Comparison of ENCODE assay signal across 24 mouse cellular contexts in the genomic region with DNA sequence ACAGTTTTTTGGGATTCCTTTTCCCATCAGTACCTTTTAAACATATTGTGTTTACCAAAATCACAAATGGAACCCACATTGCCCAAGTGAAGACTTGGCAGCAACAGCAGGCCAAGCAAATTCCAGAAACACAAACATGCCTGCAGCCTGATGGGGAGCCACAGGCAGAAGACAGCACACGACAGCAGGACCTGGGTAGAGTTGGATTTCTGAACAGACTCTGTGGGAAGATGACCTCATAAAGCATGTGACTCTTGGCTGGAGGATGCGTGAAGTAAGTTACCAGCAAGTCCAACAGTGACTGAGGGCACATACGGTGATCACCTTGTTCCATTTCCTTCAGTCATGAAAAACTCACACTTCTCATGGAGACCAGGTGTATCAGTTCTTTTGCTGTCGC. TPM values are rescaled to one million over a fixed set of nuclear protein-coding genes. Genes with fewer than 3 reads are reported as not detected.
A peak's percentile ranks its signal among the peaks of the same experiment; 100 is the strongest.
DNase-seq lines count a peak whose midpoint lies in the region; ATAC-seq and TF ChIP-seq lines count a peak whose summit lies in the region.
"Had no signal": no experiment of that assay in that cellular context is flagged by ENCODE, and none has a peak within 500 bp of the region (broad histone marks: within the 10 kb centered on the region; RNA-seq: fewer than 3 reads in every experiment).

No protein-coding gene starts in this region.

- no peak overlapping the region for H3K9ac ChIP-seq in intestine, embryonic 16.5 days (ENCODE audit: low read depth, low read length)
- no peak overlapping the region for H3K9ac ChIP-seq in kidney, embryonic 14.5 days (ENCODE audit: low read depth, low read length)
- H3K9ac ChIP-seq: embryonic facial prominence, embryonic 13.5 days; heart, embryonic 15.5 days; liver, embryonic 14.5 days; midbrain, embryonic 12.5 days had no signal

- intact Hi-C loops in gastrocnemius, postnatal 14 days (cut with DNase I; ENCODE audit: low total_unique reads), result no loop called here

- TF ChIP-seq POLR2A in brain, embryonic 14.5 days (IDR thresholded peaks at IDR 0.05; ENCODE audit: borderline replicate concordance, extremely low read depth, insufficient read depth, insufficient read length, poor library complexity, severe bottlenecking), result no peak

- H3K4me2 ChIP-seq in intestine, embryonic 16.5 days (ENCODE audit: low read depth, low read length), result no peak overlapping the region
- H3K4me2 ChIP-seq in kidney, embryonic 14.5 days (replicated peaks; ENCODE audit: low read depth, low read length), result no peak overlapping the region
- H3K4me2 ChIP-seq: embryonic facial prominence, embryonic 13.5 days; heart, embryonic 15.5 days; midbrain, embryonic 12.5 days had no signal

- TF ChIP-seq CTCF in brain, embryonic 14.5 days (IDR thresholded peaks at IDR 0.05; ENCODE audit: borderline replicate concordance, extremely low read depth, insufficient read depth, insufficient read length), result no peak

- H3K36me3 ChIP-seq in intestine, embryonic 16.5 days (ENCODE audit: control insufficient read depth, insufficient read depth, low read length), result no peaks in the 10 kb centered on the region
- H3K36me3 ChIP-seq in kidney, embryonic 14.5 days (ENCODE audit: control insufficient read depth, insufficient read depth, low read length), result no peaks in the 10 kb centered on the region
- H3K36me3 ChIP-seq: embryonic facial prominence, embryonic 13.5 days; heart, embryonic 15.5 days; midbrain, embryonic 12.5 days had no signal

- H3K27ac ChIP-seq in intestine, embryonic 16.5 days (ENCODE audit: low read length), result no peak overlapping the region
- no peak overlapping the region for H3K27ac ChIP-seq in kidney, embryonic 14.5 days (ENCODE audit: low read depth, low read length)
- H3K27ac ChIP-seq: embryonic facial prominence, embryonic 13.5 days; gastrocnemius, adult 2 months; heart, adult 2 months; heart, embryonic 15.5 days; kidney, postnatal 0 days; liver, embryonic 14.5 days; midbrain, embryonic 12.5 days; stomach, postnatal 0 days had no signal

- H3K4me1 ChIP-seq in intestine, embryonic 16.5 days (ENCODE audit: control insufficient read depth, insufficient read depth, low read length), result no peaks in the 10 kb centered on the region
- H3K4me1 ChIP-seq in kidney, embryonic 14.5 days (ENCODE audit: control insufficient read depth, insufficient read depth, low read length), result no peaks in the 10 kb centered on the region; the same call in 1 of the 2 replicates
- H3K4me1 ChIP-seq: embryonic facial prominence, embryonic 13.5 days; heart, embryonic 15.5 days had no signal

- H3K4me3 ChIP-seq in intestine, embryonic 16.5 days (ENCODE audit: low read length), result no peak overlapping the region
- H3K4me3 ChIP-seq in kidney, embryonic 14.5 days (ENCODE audit: low read length), result no peak overlapping the region
- H3K4me3 ChIP-seq: embryonic facial prominence, embryonic 13.5 days; gastrocnemius, adult 2 months; heart, adult 2 months; heart, embryonic 15.5 days; midbrain, embryonic 12.5 days had no signal

- H3K9me3 ChIP-seq in intestine, embryonic 16.5 days (ENCODE audit: control insufficient read depth, low read length), result no peaks in the 10 kb centered on the region
- H3K9me3 ChIP-seq in kidney, embryonic 14.5 days (ENCODE audit: control insufficient read depth, low read length), result no peaks in the 10 kb centered on the region
- H3K9me3 ChIP-seq: embryonic facial prominence, embryonic 13.5 days; heart, embryonic 15.5 days; midbrain, embryonic 12.5 days had no signal

- ATAC-seq in intestine, embryonic 16.5 days, result no peak
- no peak for ATAC-seq in kidney, embryonic 14.5 days (ENCODE audit: low FRiP score, low TSS enrichment)
- ATAC-seq: activated CD4-positive, CD25-positive, alpha-beta regulatory T cell, adult 4 months; hindbrain, embryonic 16.5 days; intestine, postnatal 0 days; Patski had no signal

- 74% methylated on average over 4 of the region's 4 CpGs for WGBS in intestine, embryonic 16.5 days
- WGBS in kidney, embryonic 14.5 days, result 84% methylated on average over 4 of the region's 4 CpGs

- DNase-seq in brain, adult 2 months (ENCODE audit: low read depth, low spot score), result peak; percentile 91
- DNase-seq in brain, embryonic 14.5 days (ENCODE audit: low read depth), result peak; percentile 57
- DNase-seq in cerebellum, adult 9-11 months, result peak; percentile 85
- peak; percentile 58 to 78 for DNase-seq in layer of hippocampus, adult 18-20 months (ENCODE audit: low spot score in 2 of 2)
- no peak for DNase-seq in left cerebral cortex, adult 11 months (ENCODE audit: low spot score)
- DNase-seq in gastrocnemius, postnatal 14 days, result no peak
- DNase-seq: adrenal gland, postnatal 10 days; gastrocnemius, adult 2 months; heart, adult 2 months; heart, postnatal 4 days; right cerebral cortex, postnatal 4 days had no signal

- no peaks in the 10 kb centered on the region for H3K27me3 ChIP-seq in intestine, embryonic 16.5 days (replicated peaks; ENCODE audit: control insufficient read depth, insufficient read depth, low read length)
- H3K27me3 ChIP-seq in kidney, embryonic 14.5 days (ENCODE audit: control insufficient read depth, insufficient read depth, low read length), result no peaks in the 10 kb centered on the region
- H3K27me3 ChIP-seq: embryonic facial prominence, embryonic 13.5 days; heart, embryonic 15.5 days; midbrain, embryonic 12.5 days; Patski had no signal

RNA-seq across cellular contexts. Expression of gene Ctnnd2, which starts 43.5 kb away (rescaled TPM):
- 57.9 and 105 TPM in 2 replicates for polyA plus RNA-seq in brain, embryonic 14.5 days (2012; rRNA removed)
- 100 to 1,000 TPM; 205 to 208 TPM for total RNA-seq in layer of hippocampus, adult 18-20 months (2021)
- under 1 TPM in 1 of 2 experiments, not detected in 1; 0.16 TPM for total RNA-seq in gastrocnemius, postnatal 14 days (2021)
- 1.3 and 1.5 TPM in 2 replicates for polyA plus RNA-seq in intestine, embryonic 16.5 days (2015; fragmentation: Nextera tagmentation; extraction: Ambion mirVana)
- polyA plus RNA-seq in kidney, embryonic 14.5 days (2014; fragmentation: Nextera tagmentation; extraction: Ambion mirVana), result 4.5 and 4.6 TPM in 2 replicates
- total RNA-seq: gastrocnemius, adult 2 months; monocyte, adult 5-6 weeks had no signal

Comparison
In these comparisons a context has a peak if more than half of its experiments do, and no peak if none do; other contexts are left out.
1. DNase-seq: peak in brain, adult 2 months (single experiment), brain, embryonic 14.5 days (single experiment), cerebellum, adult 9-11 months (single experiment) and layer of hippocampus, adult 18-20 months (2 of 2); none in left cerebral cortex, adult 11 months (single experiment) and gastrocnemius, postnatal 14 days (single experiment).
2. RNA of gene Ctnnd2, which starts 43.5 kb away (polyA plus RNA-seq): 57.9 to 105 TPM in brain, embryonic 14.5 days; 4.5 to 4.6 TPM in kidney, embryonic 14.5 days and 1.3 to 1.5 TPM in intestine, embryonic 16.5 days; every median in the first group is over 10 times any median in the second.